Mouse (Mus musculus) kidney, embryonic 16.5 days (tissue): ENCODE results near the gene Tnfaip8l3. TPM values are rescaled to one million over a fixed set of nuclear protein-coding genes. Genes with fewer than 3 reads are reported as not detected.
A peak's percentile ranks its signal among the peaks of the same experiment; 100 is the strongest.

ENCODE experiments used
- ATAC-seq: fragments of 200-750 bp; cut with Nextera tagmentation; 2 replicates; pipeline ENCODE4 v1.8.0; 2017; ENCODE audit warnings: moderate TSS enrichment; ENCODE audit not compliant: low FRiP score, low TSS enrichment
- H3K27ac ChIP-seq: fragments of 300-500 bp; sonication (generic); 2 replicates; pipeline ENCODE4 v1.5.1; 2014; ENCODE audit warnings: low read length
- H3K27me3 ChIP-seq: fragments of 300-500 bp; sonication (generic); 2 replicates; pipeline ENCODE4 v1.6.1; 2014; ENCODE audit warnings: low read length, control low read depth, mixed read lengths; ENCODE audit not compliant: insufficient read depth
- H3K36me3 ChIP-seq: fragments of 300-500 bp; sonication (generic); 2 replicates; pipeline ENCODE4 v1.6.1; 2014; ENCODE audit warnings: low read length, control low read depth, mixed read lengths; ENCODE audit not compliant: insufficient read depth
- H3K4me1 ChIP-seq: fragments of 300-500 bp; sonication (generic); 2 replicates; pipeline ENCODE4 v1.6.1; 2014; ENCODE audit warnings: low read length, control low read depth, mixed read lengths; ENCODE audit not compliant: insufficient read depth
- H3K4me2 ChIP-seq: fragments of 300-500 bp; sonication (generic); replicated peaks from 2 replicates; pipeline ENCODE4 v1.6.1; 2014; ENCODE audit warnings: low read depth, low read length
- H3K4me3 ChIP-seq: fragments of 300-500 bp; sonication (generic); 2 replicates; pipeline ENCODE4 v1.5.1; 2014; ENCODE audit warnings: mild to moderate bottlenecking, low read length
- H3K9ac ChIP-seq: fragments of 300-500 bp; sonication (generic); replicated peaks from 2 replicates; pipeline ENCODE4 v1.6.1; 2014; ENCODE audit warnings: low read length
- H3K9me3 ChIP-seq: fragments of 300-500 bp; sonication (generic); 2 replicates; pipeline ENCODE4 v1.6.1; 2016; ENCODE audit warnings: low read length, control low read depth
- WGBS: fragments of 180-500 bp; shearing (Covaris S2); extraction: QIAGEN DNeasy Blood & Tissue Kit; methylation state at CpG from one replicate; pipeline ENCODE4 v1.1.7; 2014; 5-methylcytosine and 5-hydroxymethylcytosine counted together
- polyA plus RNA-seq: library from polyadenylated mRNA; unstranded; fragments of >200 nt; fragmentation: Nextera tagmentation; extraction: Ambion mirVana; gene quantifications from 2 replicates; pipeline ENCODE4 v1.2.1, GENCODE M21; 2015

The Tnfaip8l3 gene
- polyA plus RNA-seq, 1 experiment from 2014 or later, result 0.41 TPM

- WGBS, result 1% methylated on average over 11 of the region's 11 CpGs
- Histone ChIP-seq H3K27me3 (peaks cover 20% of the 10 kb centered on the region), H3K27ac (no peak overlapping the region), H3K9me3 (no peaks in the 10 kb centered on the region), H3K4me3 (peak overlapping the region; percentile 57), H3K4me2 (peak overlapping the region; percentile 93), H3K4me1 (peaks cover 4% of the 10 kb centered on the region; the same call in 1 of the 2 replicates), H3K36me3 (no peaks in the 10 kb centered on the region), H3K9ac (peak overlapping the region; percentile 67)
- peak; percentile 89 for ATAC-seq
Measured at GRCm38 (mm10) chr9:54068777-54069176, 589 bp upstream of the Tnfaip8l3 start.

DNA sequence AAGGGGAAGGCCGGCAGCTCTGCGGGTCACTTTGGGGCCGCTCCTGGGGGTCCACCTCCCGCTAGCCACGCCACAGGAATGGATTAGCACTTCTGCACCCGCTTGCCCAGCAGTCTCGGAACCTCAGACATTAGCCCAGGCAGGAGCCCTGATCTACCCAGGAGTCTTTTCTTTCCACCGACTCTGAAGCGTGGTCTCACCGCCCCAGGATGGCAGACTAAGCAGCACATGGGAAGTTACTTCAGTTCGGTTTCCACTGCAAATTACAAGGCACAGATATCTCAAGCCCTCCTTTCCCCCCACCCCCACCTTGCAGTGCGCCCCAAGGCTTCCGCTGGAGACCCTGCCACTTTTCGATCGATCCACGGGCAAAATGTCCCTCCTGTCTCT is 551 bp downstream of the Tnfaip8l3 start:
- ATAC-seq, result no peak
- Histone ChIP-seq H3K4me1 (peaks cover 4% of the 10 kb centered on the region; the same call in 1 of the 2 replicates), H3K4me2 (peak overlapping the region; percentile 93), H3K9me3 (no peaks in the 10 kb centered on the region), H3K36me3 (no peaks in the 10 kb centered on the region), H3K27me3 (peaks cover 20% of the 10 kb centered on the region), H3K4me3 (peak overlapping the region; percentile 57), H3K27ac (no peak overlapping the region), H3K9ac (peak overlapping the region; percentile 67)
- WGBS, result 3% methylated on average over 16 of the region's 16 CpGs

DNA sequence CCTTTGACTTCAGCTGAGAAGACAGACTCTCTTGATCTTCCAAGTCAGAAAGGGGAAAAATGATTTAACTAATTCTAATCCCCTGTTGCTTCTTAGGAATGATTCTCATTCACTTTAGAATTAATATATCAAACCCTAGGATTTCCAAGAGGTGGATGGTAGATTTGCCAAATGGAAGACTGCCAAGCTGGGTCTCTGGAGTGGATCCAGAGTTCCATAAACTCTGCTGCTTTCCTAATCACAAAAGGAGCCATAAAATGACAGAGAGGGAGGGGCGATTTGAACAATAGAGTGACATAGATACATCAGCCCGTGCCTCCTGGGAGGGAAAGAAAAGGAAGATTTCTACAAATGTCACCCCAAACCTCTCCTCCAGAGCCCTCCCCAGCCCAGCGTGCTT is 3.4 kb downstream of the Tnfaip8l3 start:
- Histone ChIP-seq H3K27me3 (peaks cover 20% of the 10 kb centered on the region), H3K27ac (no peak overlapping the region), H3K4me2 (no peak overlapping the region), H3K9me3 (no peaks in the 10 kb centered on the region), H3K9ac (no peak overlapping the region), H3K4me3 (no peak overlapping the region), H3K36me3 (no peaks in the 10 kb centered on the region), H3K4me1 (peaks cover 4% of the 10 kb centered on the region; the same call in 1 of the 2 replicates)
- WGBS, result 56% methylated on average over 3 of the region's 3 CpGs
- ATAC-seq, result no peak

GRCm38 (mm10) chr9:54063655-54064054 is 4.5 kb downstream of the Tnfaip8l3 start:
- H3K27ac ChIP-seq, result no peak overlapping the region
- no peak overlapping the region for H3K4me2 ChIP-seq
- H3K36me3 ChIP-seq, result no peaks in the 10 kb centered on the region
- H3K9me3 ChIP-seq, result no peaks in the 10 kb centered on the region
- no peak for ATAC-seq
- WGBS, result 65% methylated on average over 3 of the region's 3 CpGs
- no peak overlapping the region for H3K9ac ChIP-seq
- H3K4me3 ChIP-seq, result no peak overlapping the region
- 0 out of 2 replicates have a peak, but pooled peaks cover 4% of the 10 kb centered on the region for H3K4me1 ChIP-seq
- H3K27me3 ChIP-seq, result peaks cover 20% of the 10 kb centered on the region

DNA sequence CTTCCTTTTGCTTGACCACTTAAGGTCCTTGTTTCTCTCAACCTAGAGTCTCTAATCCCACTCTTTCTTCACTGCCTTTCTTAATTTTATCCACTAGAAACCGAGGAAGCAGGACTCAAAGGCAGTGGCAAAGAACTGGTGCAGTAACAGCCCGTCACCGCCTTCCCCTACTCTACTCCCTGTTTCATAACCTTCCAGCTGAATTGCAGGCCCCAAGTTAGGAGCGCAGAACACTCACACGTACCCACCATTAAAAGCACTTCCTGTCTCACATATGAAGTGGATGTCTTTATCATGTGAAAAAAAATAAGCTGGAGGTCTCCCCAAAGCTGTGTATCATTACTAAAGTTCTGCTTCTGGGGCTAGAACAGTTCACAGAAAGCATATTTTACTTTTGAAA is 6.5 kb downstream of the Tnfaip8l3 start:
- Histone ChIP-seq H3K27me3 (peaks cover 2% of the 10 kb centered on the region; the same call in 1 of the 2 replicates), H3K4me1 (no peaks in the 10 kb centered on the region), H3K4me3 (no peak overlapping the region), H3K4me2 (no peak overlapping the region), H3K9me3 (no peaks in the 10 kb centered on the region), H3K9ac (no peak overlapping the region), H3K27ac (no peak overlapping the region), H3K36me3 (no peaks in the 10 kb centered on the region)
- 74% methylated on average over 5 of the region's 5 CpGs for WGBS
- ATAC-seq, result no peak

DNA sequence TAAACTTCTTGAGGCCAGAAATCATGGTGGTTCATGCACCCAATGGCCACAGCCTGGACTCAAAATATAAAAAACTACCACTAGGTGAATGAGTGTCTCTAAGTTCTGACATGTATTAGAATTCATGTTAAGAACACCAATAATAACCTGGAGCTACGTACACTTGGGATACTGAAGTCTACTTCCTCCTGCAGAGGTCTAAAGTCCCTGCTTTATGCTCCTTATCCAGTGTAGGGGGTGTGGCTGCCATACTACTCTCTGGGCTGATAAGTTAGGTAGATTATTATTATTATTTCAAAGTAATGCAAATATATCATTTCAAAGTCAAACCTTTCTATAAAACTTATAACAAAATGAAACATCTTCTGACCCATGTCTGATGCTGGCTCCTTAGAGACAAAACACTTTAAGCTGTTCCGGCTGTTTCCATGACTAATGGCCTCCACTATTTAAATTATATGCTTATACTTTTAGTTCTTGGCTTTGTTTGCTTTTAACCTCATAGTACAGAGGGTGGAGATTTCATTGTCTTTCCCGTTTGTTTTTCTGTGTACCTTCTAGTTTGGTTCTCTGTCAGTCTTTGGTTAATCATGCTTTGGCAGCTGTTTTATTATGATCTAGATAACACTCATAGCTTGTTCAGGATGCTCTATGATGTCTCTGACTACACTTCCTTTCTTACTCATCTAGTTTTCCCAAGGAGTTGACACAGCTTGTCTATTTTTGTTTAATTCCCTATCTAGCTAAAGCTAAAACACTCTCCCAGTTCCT is 16.7 kb downstream of the Tnfaip8l3 start:
- no peak for ATAC-seq
- 81% methylated on average over 3 of the region's 3 CpGs for WGBS
- no peaks in the 10 kb centered on the region for H3K4me1 ChIP-seq

DNA sequence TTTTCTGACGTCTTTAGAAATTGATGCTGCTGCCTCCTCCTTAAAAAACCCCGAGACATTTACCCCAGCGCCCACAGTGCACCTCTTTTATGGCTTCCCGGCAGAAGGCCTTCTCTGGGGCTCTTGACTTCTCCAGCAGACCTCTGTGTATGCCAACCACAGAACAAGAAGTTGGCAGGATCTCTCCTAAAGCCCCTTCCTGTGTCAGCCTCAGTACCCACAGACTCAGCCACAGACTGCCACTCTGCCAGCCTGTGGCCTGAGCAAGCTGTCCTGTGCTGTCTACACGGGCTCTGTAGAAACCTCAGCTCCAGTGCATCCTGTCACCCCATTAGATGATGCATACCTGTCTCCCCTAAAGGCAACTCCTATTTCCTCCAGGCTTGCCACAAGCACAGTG is 19.2 kb downstream of the Tnfaip8l3 start:
- Histone ChIP-seq H3K9me3 (no peaks in the 10 kb centered on the region), H3K27me3 (no peaks in the 10 kb centered on the region), H3K36me3 (no peaks in the 10 kb centered on the region), H3K4me1 (no peaks in the 10 kb centered on the region), H3K4me3 (no peak overlapping the region), H3K4me2 (no peak overlapping the region), H3K9ac (no peak overlapping the region), H3K27ac (no peak overlapping the region)
- WGBS, result 74% methylated on average over 5 of the region's 5 CpGs
- ATAC-seq, result no peak

More for the DNA sequence above, 16.7 kb downstream of the Tnfaip8l3 start:
- H3K36me3 ChIP-seq, result no peaks in the 10 kb centered on the region
- no peaks in the 10 kb centered on the region for H3K27me3 ChIP-seq
- no peak overlapping the region for H3K27ac ChIP-seq
- no peak overlapping the region for H3K4me2 ChIP-seq
- H3K9me3 ChIP-seq, result no peaks in the 10 kb centered on the region
- no peak overlapping the region for H3K9ac ChIP-seq
- H3K4me3 ChIP-seq, result no peak overlapping the region

DNA sequence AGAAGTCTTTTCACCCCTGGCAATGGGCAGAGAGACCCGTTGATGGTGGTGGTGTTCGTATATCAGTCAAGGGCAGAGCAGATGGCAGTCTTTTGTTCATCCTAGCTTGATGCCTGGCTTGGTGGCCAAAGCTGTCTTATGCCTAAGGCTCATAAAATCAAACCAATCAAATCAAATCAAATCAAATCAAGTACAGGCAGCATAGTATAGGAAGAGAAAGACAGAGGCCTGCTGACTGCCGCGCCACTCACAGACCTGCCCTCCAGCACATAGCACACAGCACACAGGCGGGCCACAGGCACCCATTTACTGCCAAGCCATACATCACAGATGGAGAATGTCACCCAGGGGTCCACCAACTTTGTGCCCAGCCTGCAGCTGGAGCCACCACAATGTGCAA is 25.1 kb downstream of the Tnfaip8l3 start:
- no peak overlapping the region for H3K9ac ChIP-seq
- H3K27me3 ChIP-seq, result no peaks in the 10 kb centered on the region
- H3K27ac ChIP-seq, result no peak overlapping the region
- no peaks in the 10 kb centered on the region for H3K9me3 ChIP-seq
- no peak for ATAC-seq
- H3K36me3 ChIP-seq, result no peaks in the 10 kb centered on the region
- no peaks in the 10 kb centered on the region for H3K4me1 ChIP-seq
- 89% methylated on average over 5 of the region's 5 CpGs for WGBS
- no peak overlapping the region for H3K4me2 ChIP-seq
- H3K4me3 ChIP-seq, result no peak overlapping the region

DNA sequence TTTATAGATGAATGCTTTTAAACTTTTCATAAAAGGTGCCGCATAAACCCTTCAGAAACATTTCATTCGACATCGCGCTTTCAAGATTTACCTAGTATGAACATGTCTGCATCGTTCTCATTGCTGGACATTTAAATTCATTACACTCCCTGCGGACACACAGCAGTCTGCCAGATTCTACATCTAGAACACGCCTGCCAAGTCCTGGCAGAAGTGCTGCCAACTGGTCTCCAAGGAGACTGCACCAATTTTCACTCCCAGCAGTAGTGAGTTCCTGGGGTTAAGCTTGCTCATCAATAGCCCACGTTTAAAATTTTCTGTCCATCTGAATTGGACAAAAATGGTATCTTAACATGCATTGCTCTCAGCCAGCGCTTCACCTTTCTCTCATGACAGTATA is 30.5 kb downstream of the Tnfaip8l3 start:
- Histone ChIP-seq H3K9ac (no peak overlapping the region), H3K4me2 (no peak overlapping the region), H3K4me1 (no peaks in the 10 kb centered on the region), H3K27ac (no peak overlapping the region), H3K4me3 (no peak overlapping the region), H3K36me3 (no peaks in the 10 kb centered on the region), H3K9me3 (no peaks in the 10 kb centered on the region), H3K27me3 (no peaks in the 10 kb centered on the region)
- 85% methylated on average over 9 of the region's 9 CpGs for WGBS
- no peak for ATAC-seq

DNA sequence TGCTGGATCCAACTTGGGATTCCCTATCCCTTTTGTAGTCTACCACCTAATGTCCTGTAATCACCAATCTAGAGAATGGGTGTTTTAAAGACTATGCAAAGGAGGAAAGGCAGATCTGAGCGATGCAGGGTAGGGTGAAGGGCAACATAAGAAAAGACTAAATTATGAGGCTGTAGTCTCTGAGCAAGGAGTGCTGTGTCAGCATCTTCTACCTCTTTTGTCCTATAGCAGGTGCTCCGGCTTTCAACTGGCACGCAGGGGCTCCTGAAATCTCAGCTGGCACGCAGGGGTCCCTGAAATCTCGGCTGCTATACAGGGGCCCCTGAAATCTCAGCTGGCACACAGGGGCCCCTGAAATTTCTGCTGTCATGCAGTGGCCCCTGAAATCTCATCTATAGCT is 33.5 kb downstream of the Tnfaip8l3 start:
- H3K27ac ChIP-seq, result no peak overlapping the region
- no peaks in the 10 kb centered on the region for H3K4me1 ChIP-seq
- H3K4me3 ChIP-seq, result no peak overlapping the region
- no peak overlapping the region for H3K9ac ChIP-seq
- no peaks in the 10 kb centered on the region for H3K9me3 ChIP-seq
- H3K27me3 ChIP-seq, result no peaks in the 10 kb centered on the region
- no peaks in the 10 kb centered on the region for H3K36me3 ChIP-seq
- no peak overlapping the region for H3K4me2 ChIP-seq
- no peak for ATAC-seq
- 79% methylated on average over 5 of the region's 5 CpGs for WGBS
